Mouse (Mus musculus): Measurements from ENCODE around the gene Tbc1d10b.

The Tbc1d10b gene

GRCm38 (mm10) chr7:127225147-127225995 lies 17.1 kb upstream of the Tbc1d10b start:
- peak; percentile 83 for DNase-seq (ENCODE audit: low read depth, low spot score)

- DNase-seq (ENCODE audit: low read depth, low spot score) = no peak
These were observed 16.3 kb upstream of the Tbc1d10b start for GRCm38 (mm10) chr7:127224616-127225015.

- no peak for DNase-seq (ENCODE audit: low read depth, low spot score)
These were observed 15.5 kb upstream of the Tbc1d10b start for GRCm38 (mm10) chr7:127223515-127224478.

- no peak for DNase-seq (ENCODE audit: low read depth, low spot score)
These were observed 14.8 kb upstream of the Tbc1d10b start for GRCm38 (mm10) chr7:127223106-127223505.

GRCm38 (mm10) chr7:127220440-127220839 lies 12.2 kb upstream of the Tbc1d10b start:
- DNase-seq (ENCODE audit: low read depth, low spot score) = no peak

- no peak for DNase-seq (ENCODE audit: low read depth, low spot score)
These were observed 10.4 kb upstream of the Tbc1d10b start for GRCm38 (mm10) chr7:127218670-127219069.

GRCm38 (mm10) chr7:127217901-127218642 lies 9.8 kb upstream of the Tbc1d10b start:
- DNase-seq (ENCODE audit: low read depth, low spot score) = no peak

- no peak for DNase-seq (ENCODE audit: low read depth, low spot score)
These were observed 9.2 kb upstream of the Tbc1d10b start for GRCm38 (mm10) chr7:127217475-127217874.

- no peak for DNase-seq (ENCODE audit: low read depth, low spot score)
These were observed 8.0 kb upstream of the Tbc1d10b start for GRCm38 (mm10) chr7:127216307-127216706.

- DNase-seq (ENCODE audit: low read depth, low spot score) = no peak
These were observed 7.0 kb upstream of the Tbc1d10b start for GRCm38 (mm10) chr7:127214981-127215871.

- DNase-seq (ENCODE audit: low read depth, low spot score) = no peak
These were observed 6.3 kb upstream of the Tbc1d10b start for GRCm38 (mm10) chr7:127214521-127214920.

GRCm38 (mm10) chr7:127213930-127214329 lies 5.7 kb upstream of the Tbc1d10b start:
- no peak for DNase-seq (ENCODE audit: low read depth, low spot score)

- DNase-seq (ENCODE audit: low read depth, low spot score) = no peak
These were observed 5.2 kb upstream of the Tbc1d10b start for GRCm38 (mm10) chr7:127213485-127213884.

- no peak for DNase-seq (ENCODE audit: low read depth, low spot score)
These were observed 4.4 kb upstream of the Tbc1d10b start for GRCm38 (mm10) chr7:127212432-127213250.

GRCm38 (mm10) chr7:127211014-127211745 lies 2.9 kb upstream of the Tbc1d10b start:
- no peak for DNase-seq (ENCODE audit: low read depth, low spot score)

- no peak for DNase-seq (ENCODE audit: low read depth, low spot score)
These were observed 2.0 kb upstream of the Tbc1d10b start for GRCm38 (mm10) chr7:127210266-127210665.

GRCm38 (mm10) chr7:127209851-127210250 lies 1.6 kb upstream of the Tbc1d10b start:
- no peak for DNase-seq (ENCODE audit: low read depth, low spot score)

GRCm38 (mm10) chr7:127208553-127209438 lies 528 bp upstream of the Tbc1d10b start, which contains the start of gene Mylpf:
Gene Mylpf, plus strand, starts transcription at chr7:127208890.
- DNase-seq (ENCODE audit: low read depth, low spot score) = peak; percentile 86
